Mouse (Mus musculus): ENCODE data around the gene Brap.

GRCm38 (mm10) chr5:121639601-121640000 is 20.8 kb upstream of the Brap start:
- TF ChIP-seq CTCF (IDR thresholded peaks at IDR 0.05; ENCODE audit: insufficient read depth, low read depth, low read length) (no peak), POLR2A (IDR thresholded peaks at IDR 0.05; ENCODE audit: insufficient read depth, low read depth, low read length) (no peak)
